Mouse (Mus musculus) NIH3T3 (cell line): ENCODE data around the gene Nip7.
"Not testable (repeated sequence)": the region's sequence is repeated elsewhere in the genome, so short reads cannot be mapped to it uniquely, and the experiment has no call there.

Source experiments
- DNase-seq: peaks from one replicate; pipeline ENCODE4 v3.0.0-alpha.2; 2012; ENCODE audit warnings: low read depth

Nip7 gene

GRCm38 (mm10) chr8:107056076-107056972 lies at the start of gene Nip7, which contains the start of gene Cog8:
Gene Nip7, plus strand, starts transcription at chr8:107056877.
Gene Cog8, minus strand, starts transcription at chr8:107056689.
- DNase-seq = peak; percentile 98

- DNase-seq = no peak
Measured at GRCm38 (mm10) chr8:107007795-107008194, 48.9 kb upstream of the Nip7 start.

GRCm38 (mm10) chr8:107012666-107013065 lies 44.0 kb upstream of the Nip7 start:
- no peak for DNase-seq

- DNase-seq = no peak
Measured at GRCm38 (mm10) chr8:107014915-107015314, 41.8 kb upstream of the Nip7 start.

GRCm38 (mm10) chr8:107023479-107023878 lies 33.2 kb upstream of the Nip7 start:
- DNase-seq = peak; percentile 51

GRCm38 (mm10) chr8:107029310-107029709 lies 27.4 kb upstream of the Nip7 start:
- DNase-seq = peak; percentile 71

GRCm38 (mm10) chr8:107030058-107030457 lies 26.6 kb upstream of the Nip7 start:
- DNase-seq = no peak

GRCm38 (mm10) chr8:107030650-107031576 lies 25.8 kb upstream of the Nip7 start, which contains the start of gene Vps4a:
Gene Vps4a, plus strand, starts transcription at chr8:107031222.
- peak; percentile 97 for DNase-seq

GRCm38 (mm10) chr8:107031577-107032090 lies 25.0 kb upstream of the Nip7 start:
- DNase-seq = peak; percentile 48

- not testable (repeated sequence) for DNase-seq
Measured at GRCm38 (mm10) chr8:107033609-107034008, 23.1 kb upstream of the Nip7 start.

GRCm38 (mm10) chr8:107035641-107036040 lies 21.0 kb upstream of the Nip7 start:
- no peak for DNase-seq

- no peak for DNase-seq
Measured at GRCm38 (mm10) chr8:107036626-107037025, 20.1 kb upstream of the Nip7 start.

- no peak for DNase-seq
Measured at GRCm38 (mm10) chr8:107040632-107041031, 16.0 kb upstream of the Nip7 start.

- no peak for DNase-seq
Measured at GRCm38 (mm10) chr8:107045478-107045877, 11.2 kb upstream of the Nip7 start.

GRCm38 (mm10) chr8:107046976-107047375 lies 9.7 kb upstream of the Nip7 start:
- DNase-seq = no peak

GRCm38 (mm10) chr8:107048061-107048941 lies 8.4 kb upstream of the Nip7 start, which contains the start of gene Pdf:
Gene Pdf, minus strand, starts transcription at chr8:107048614.
- DNase-seq = peak; percentile 89

- no peak for DNase-seq
Measured at GRCm38 (mm10) chr8:107049480-107049879, 7.2 kb upstream of the Nip7 start.

GRCm38 (mm10) chr8:107052046-107052445 lies 4.6 kb upstream of the Nip7 start:
- no peak for DNase-seq

GRCm38 (mm10) chr8:107056973-107057369 lies 294 bp downstream of the Nip7 start:
- DNase-seq = no peak

GRCm38 (mm10) chr8:107062613-107063012 lies 5.9 kb downstream of the Nip7 start:
- DNase-seq = no peak
